Mouse (Mus musculus) adrenal gland, adult 2 months (tissue): Measurements from ENCODE around the gene Mapkbp1. TPM values are rescaled to one million over a fixed set of nuclear protein-coding genes. Genes with fewer than 3 reads are reported as not detected.

ENCODE experiments used
- DNase-seq: peaks from one replicate; pipeline ENCODE4 v3.0.0; 2021
- microRNA-seq, 2 experiments: library from miRNA; unstranded; fragments of <30 nt; microRNA quantifications; one replicate each; pipeline ENCODE4 v1.2.0; 2021
- polyA plus RNA-seq: library from polyadenylated mRNA; depleted of rRNA; stranded (reverse); fragments of >200 nt; gene quantifications from 2 replicates; pipeline ENCODE4 v1.2.3, GENCODE M21; 2012; rRNA removed
- total RNA-seq, 2 experiments: library from RNA; stranded (reverse); gene quantifications; 2 replicates each; pipeline ENCODE4 v1.2.3; 2021

Gene Mapkbp1
- total and polyA plus RNA-seq, 3 experiments = 10.7 to 13.1 (median 12.4) TPM

GRCm38 (mm10) chr2:120054771-120055552 is 82.5 kb downstream of the Mapkbp1 start:
- DNase-seq = peak; percentile 60

GRCm38 (mm10) chr2:120055923-120056322 is 83.4 kb downstream of the Mapkbp1 start:
- no peak for DNase-seq

- peak; percentile 23 for DNase-seq
Measured at GRCm38 (mm10) chr2:120058818-120059217, 86.3 kb downstream of the Mapkbp1 start.

- DNase-seq = no peak
Measured at GRCm38 (mm10) chr2:120059466-120059865, 87.0 kb downstream of the Mapkbp1 start.

- no peak for DNase-seq
Measured at GRCm38 (mm10) chr2:120060190-120060589, 87.7 kb downstream of the Mapkbp1 start.

GRCm38 (mm10) chr2:120060651-120061050 is 88.2 kb downstream of the Mapkbp1 start:
- DNase-seq = peak; percentile 30

GRCm38 (mm10) chr2:120062248-120062647 is 89.7 kb downstream of the Mapkbp1 start:
- no peak for DNase-seq

- DNase-seq = no peak
Measured at GRCm38 (mm10) chr2:120064639-120065038, 92.1 kb downstream of the Mapkbp1 start.

GRCm38 (mm10) chr2:120065243-120065642 is 92.7 kb downstream of the Mapkbp1 start:
- DNase-seq = no peak

GRCm38 (mm10) chr2:120066224-120066623 is 93.7 kb downstream of the Mapkbp1 start:
- DNase-seq = no peak

- peak; percentile 59 for DNase-seq
Measured at GRCm38 (mm10) chr2:120068555-120069465, 96.3 kb downstream of the Mapkbp1 start.

- DNase-seq = no peak
Measured at GRCm38 (mm10) chr2:120069466-120069990, 97.0 kb downstream of the Mapkbp1 start.

- no peak for DNase-seq
Measured at GRCm38 (mm10) chr2:120074096-120074495, 101.6 kb downstream of the Mapkbp1 start.

GRCm38 (mm10) chr2:120076076-120076705 is 103.7 kb downstream of the Mapkbp1 start:
- DNase-seq = peak; percentile 60

Small RNA genes lying within 50 kb of the gene (microRNA-seq; reads per million reads assigned to microRNA genes)
- 0.41 to 1.8 reads per million in 2 experiments for gene Mir7665

Other genes with a start within 250 kb of the Mapkbp1 start
- 1 to 10 TPM; 2.3 to 6.4 TPM for gene Itpka, start 230.4 kb upstream of the Mapkbp1 start, total RNA-seq
- gene Itpka, start 230.4 kb upstream of the Mapkbp1 start, polyA plus RNA-seq = 3.1 and 6.8 TPM in 2 replicates
- gene Ltk, start 212.3 kb upstream of the Mapkbp1 start, total RNA-seq = under 1 TPM; 0.69 to 0.90 TPM
- gene Ltk, start 212.3 kb upstream of the Mapkbp1 start, polyA plus RNA-seq = 1.9 and 2.3 TPM in 2 replicates
- gene Rpap1, start 185.2 kb upstream of the Mapkbp1 start, total RNA-seq = 10 to 100 TPM; 13.6 to 18.7 TPM
- gene Rpap1, start 185.2 kb upstream of the Mapkbp1 start, polyA plus RNA-seq = 39.1 and 42.3 TPM in 2 replicates
- gene Tyro3, start 175.0 kb upstream of the Mapkbp1 start, total RNA-seq = 1 to 10 TPM; 3.9 to 5.7 TPM
- gene Tyro3, start 175.0 kb upstream of the Mapkbp1 start, polyA plus RNA-seq = 4.1 and 5.5 TPM in 2 replicates
- 10 to 100 TPM; 40.5 to 43.6 TPM for gene Mga, start 75.5 kb upstream of the Mapkbp1 start, total RNA-seq
- gene Mga, start 75.5 kb upstream of the Mapkbp1 start, polyA plus RNA-seq = 8.1 and 10.3 TPM in 2 replicates
- 1 to 10 TPM; 5.9 to 7.6 TPM for gene Jmjd7, start 54.8 kb downstream of the Mapkbp1 start, total RNA-seq
- 7.1 and 7.9 TPM in 2 replicates for gene Jmjd7, start 54.8 kb downstream of the Mapkbp1 start, polyA plus RNA-seq
- under 1 TPM; 0.78 to 0.93 TPM for gene Gm28042, start 54.8 kb downstream of the Mapkbp1 start, total RNA-seq
- 9.0 and 9.3 TPM in 2 replicates for gene Gm28042, start 54.8 kb downstream of the Mapkbp1 start, polyA plus RNA-seq
- gene Pla2g4b, start 60.7 kb downstream of the Mapkbp1 start, total RNA-seq = 1 to 10 TPM; 1.4 to 2.2 TPM
- gene Pla2g4b, start 60.7 kb downstream of the Mapkbp1 start, polyA plus RNA-seq = 10.0 and 10.2 TPM in 2 replicates
- gene Ehd4, start 181.9 kb downstream of the Mapkbp1 start, total RNA-seq = 10 to 100 TPM; 39.1 to 65.2 TPM
- 19.1 and 25.4 TPM in 2 replicates for gene Ehd4, start 181.9 kb downstream of the Mapkbp1 start, polyA plus RNA-seq